Mouse (Mus musculus) CH12.LX (cell line): ENCODE data around the gene Swsap1.

Experiments used
- CTCF ChIP-seq, 2 experiments: IDR thresholded peaks in 1 of 2; conservative IDR thresholded peaks in 1 of 2; 2 replicates each; pipeline ENCODE4 v1.5.1; 2011 to 2012; ENCODE audit warnings: low read depth in 2 of 2, low read length in 2 of 2, improper control_type of control experiment in 1 of 2, inconsistent platforms in 1 of 2, mild to moderate bottlenecking in 1 of 2, moderate library complexity in 1 of 2
- ELF1 ChIP-seq: IDR thresholded peaks from 2 replicates; pipeline ENCODE4 v1.6.1; 2014; ENCODE audit warnings: low read depth, mild to moderate bottlenecking, inconsistent platforms, low read length, improper control_type of control experiment
- NRF1 ChIP-seq: IDR thresholded peaks from 2 replicates; pipeline ENCODE4 v1.6.1; 2014; ENCODE audit warnings: low read depth, mild to moderate bottlenecking, inconsistent platforms, low read length, improper control_type of control experiment, moderate library complexity
- PAX5 ChIP-seq: IDR thresholded peaks from 2 replicates; pipeline ENCODE4 v1.6.1; 2012; ENCODE audit warnings: low read length, inconsistent platforms, mixed read lengths
- POLR2A ChIP-seq: IDR thresholded peaks from 2 replicates; pipeline ENCODE4 v1.6.1; 2011; ENCODE audit warnings: low read depth, mild to moderate bottlenecking, improper control_type of control experiment, low read length
- SMC3 ChIP-seq: IDR thresholded peaks from 2 replicates; pipeline ENCODE4 v1.6.1; 2011; ENCODE audit warnings: low read depth, low read length, improper control_type of control experiment
- ZMIZ1 ChIP-seq: IDR thresholded peaks from 2 replicates; pipeline ENCODE4 v1.6.1; 2012; ENCODE audit warnings: low read depth, mild to moderate bottlenecking, inconsistent platforms, low read length, improper control_type of control experiment

- TF ChIP-seq PAX5, result no peak
- TF ChIP-seq CTCF (conservative IDR thresholded peaks at IDR 0.05 in 1 of 2, IDR thresholded peaks at IDR 0.05 in 1 of 2; ENCODE audit: low read depth in 2 of 2, low read length in 2 of 2), result peak in 1 of 2 experiments; percentile 9; a peak in 1 of 4 replicates
- no peak for TF ChIP-seq ZMIZ1
- no peak for TF ChIP-seq POLR2A
- no peak for TF ChIP-seq SMC3
- TF ChIP-seq NRF1, result peak; percentile 64
- no peak for TF ChIP-seq ELF1
Observed at GRCm38 (mm10) chr9:21962416-21963059, 7.0 kb downstream of the Swsap1 start.
